Mouse (Mus musculus): ENCODE data around the gene Wdr89. TPM values are rescaled to one million over a fixed set of nuclear protein-coding genes. Genes with fewer than 3 reads are reported as not detected.

Gene Wdr89
- polyA plus RNA-seq, 1 experiment from 2014 or later, result 9.5 TPM

- no peak overlapping the region for H3K4me2 ChIP-seq (ENCODE audit: low read depth, low read length)
- H3K27ac ChIP-seq (ENCODE audit: low read length), result no peak overlapping the region
- WGBS, result 89% methylated on average over 4 of the region's 4 CpGs
- no peak overlapping the region for H3K4me3 ChIP-seq (ENCODE audit: low read length)
- H3K36me3 ChIP-seq (ENCODE audit: control insufficient read depth, insufficient read depth, low read length), result no peaks in the 10 kb centered on the region
- ATAC-seq (ENCODE audit: low read depth), result no peak
- H3K9ac ChIP-seq (ENCODE audit: low read length), result no peak overlapping the region
- no peaks in the 10 kb centered on the region for H3K9me3 ChIP-seq (ENCODE audit: control insufficient read depth, low read length)
- H3K27me3 ChIP-seq (ENCODE audit: control insufficient read depth, insufficient read depth, low read depth, low read length), result no peaks in the 10 kb centered on the region
- H3K4me1 ChIP-seq (replicated peaks; ENCODE audit: control insufficient read depth, insufficient read depth, low read length), result no peaks in the 10 kb centered on the region
These were observed 9.1 kb upstream of the Wdr89 start for GRCm38 (mm10) chr12:75678393-75678792.

- Histone ChIP-seq H3K27ac (ENCODE audit: low read length) (no peak overlapping the region), H3K27me3 (ENCODE audit: control insufficient read depth, insufficient read depth, low read depth, low read length) (no peaks in the 10 kb centered on the region), H3K9me3 (ENCODE audit: control insufficient read depth, low read length) (no peaks in the 10 kb centered on the region), H3K9ac (ENCODE audit: low read length) (no peak overlapping the region), H3K4me3 (ENCODE audit: low read length) (no peak overlapping the region), H3K4me2 (ENCODE audit: low read depth, low read length) (no peak overlapping the region), H3K36me3 (ENCODE audit: control insufficient read depth, insufficient read depth, low read length) (no peaks in the 10 kb centered on the region), H3K4me1 (replicated peaks; ENCODE audit: control insufficient read depth, insufficient read depth, low read length) (peaks cover 11% of the 10 kb centered on the region; the same call in 1 of the 2 replicates)
- ATAC-seq (ENCODE audit: low read depth), result no peak
- 92% methylated on average over 4 of the region's 4 CpGs for WGBS
These were observed 3.3 kb upstream of the Wdr89 start for GRCm38 (mm10) chr12:75672630-75673029.

GRCm38 (mm10) chr12:75671759-75672315, 2.5 kb upstream of the Wdr89 start:
- WGBS, result 82% methylated on average over 3 of the region's 3 CpGs
- ATAC-seq (ENCODE audit: low read depth), result no peak
- Histone ChIP-seq H3K36me3 (ENCODE audit: control insufficient read depth, insufficient read depth, low read length) (no peaks in the 10 kb centered on the region), H3K9me3 (ENCODE audit: control insufficient read depth, low read length) (no peaks in the 10 kb centered on the region), H3K4me2 (ENCODE audit: low read depth, low read length) (no peak overlapping the region), H3K4me1 (replicated peaks; ENCODE audit: control insufficient read depth, insufficient read depth, low read length) (peaks cover 11% of the 10 kb centered on the region; the same call in 1 of the 2 replicates), H3K27ac (ENCODE audit: low read length) (no peak overlapping the region), H3K9ac (ENCODE audit: low read length) (no peak overlapping the region), H3K27me3 (ENCODE audit: control insufficient read depth, insufficient read depth, low read depth, low read length) (no peaks in the 10 kb centered on the region), H3K4me3 (ENCODE audit: low read length) (no peak overlapping the region)

- H3K27ac ChIP-seq (ENCODE audit: low read length), result no peak overlapping the region
- peak overlapping the region; percentile 73 for H3K9ac ChIP-seq (ENCODE audit: low read length)
- peak overlapping the region; percentile 71 for H3K4me3 ChIP-seq (ENCODE audit: low read length)
- H3K4me2 ChIP-seq (ENCODE audit: low read depth, low read length), result peak overlapping the region; percentile 87
- H3K9me3 ChIP-seq (ENCODE audit: control insufficient read depth, low read length), result no peaks in the 10 kb centered on the region
- H3K27me3 ChIP-seq (ENCODE audit: control insufficient read depth, insufficient read depth, low read depth, low read length), result no peaks in the 10 kb centered on the region
- no peak for ATAC-seq (ENCODE audit: low read depth)
- H3K4me1 ChIP-seq (replicated peaks; ENCODE audit: control insufficient read depth, insufficient read depth, low read length), result peaks cover 11% of the 10 kb centered on the region; the same call in 1 of the 2 replicates
- 88% methylated on average over 6 of the region's 6 CpGs for WGBS
- H3K36me3 ChIP-seq (ENCODE audit: control insufficient read depth, insufficient read depth, low read length), result no peaks in the 10 kb centered on the region
These were observed 1.3 kb upstream of the Wdr89 start for GRCm38 (mm10) chr12:75670611-75671010.

- H3K4me1 ChIP-seq (replicated peaks; ENCODE audit: control insufficient read depth, insufficient read depth, low read length), result peaks cover 11% of the 10 kb centered on the region; the same call in 1 of the 2 replicates
- H3K36me3 ChIP-seq (ENCODE audit: control insufficient read depth, insufficient read depth, low read length), result no peaks in the 10 kb centered on the region
- peak; percentile 24 for ATAC-seq (ENCODE audit: low read depth)
These were observed 450 bp downstream of the Wdr89 start for GRCm38 (mm10) chr12:75668916-75669257.

GRCm38 (mm10) chr12:75668221-75668620, 1.1 kb downstream of the Wdr89 start:
- peaks cover 11% of the 10 kb centered on the region; the same call in 1 of the 2 replicates for H3K4me1 ChIP-seq (replicated peaks; ENCODE audit: control insufficient read depth, insufficient read depth, low read length)
- H3K9me3 ChIP-seq (ENCODE audit: control insufficient read depth, low read length), result no peaks in the 10 kb centered on the region
- H3K4me2 ChIP-seq (ENCODE audit: low read depth, low read length), result peak overlapping the region; percentile 64
- 86% methylated on average over 2 of the region's 2 CpGs for WGBS
- no peak overlapping the region for H3K9ac ChIP-seq (ENCODE audit: low read length)
- no peak overlapping the region for H3K27ac ChIP-seq (ENCODE audit: low read length)
- ATAC-seq (ENCODE audit: low read depth), result no peak
- H3K27me3 ChIP-seq (ENCODE audit: control insufficient read depth, insufficient read depth, low read depth, low read length), result no peaks in the 10 kb centered on the region
- H3K4me3 ChIP-seq (ENCODE audit: low read length), result no peak overlapping the region
- no peaks in the 10 kb centered on the region for H3K36me3 ChIP-seq (ENCODE audit: control insufficient read depth, insufficient read depth, low read length)

More at GRCm38 (mm10) chr12:75668916-75669257, 450 bp downstream of the Wdr89 start:
- Histone ChIP-seq H3K4me2 (ENCODE audit: low read depth, low read length) (peak overlapping the region; percentile 64), H3K4me3 (ENCODE audit: low read length) (peak overlapping the region; percentile 71), H3K27ac (ENCODE audit: low read length) (peak overlapping the region; percentile 90), H3K9ac (ENCODE audit: low read length) (peak overlapping the region; percentile 88), H3K9me3 (ENCODE audit: control insufficient read depth, low read length) (no peaks in the 10 kb centered on the region), H3K27me3 (ENCODE audit: control insufficient read depth, insufficient read depth, low read depth, low read length) (no peaks in the 10 kb centered on the region)
- WGBS, result 0% methylated on average over 9 of the region's 9 CpGs

GRCm38 (mm10) chr12:75666939-75667338, 2.4 kb downstream of the Wdr89 start:
- ATAC-seq (ENCODE audit: low read depth), result no peak
- H3K9me3 ChIP-seq (ENCODE audit: control insufficient read depth, low read length), result no peaks in the 10 kb centered on the region

GRCm38 (mm10) chr12:75664516-75664810, 4.9 kb downstream of the Wdr89 start:
- Histone ChIP-seq H3K27me3 (ENCODE audit: control insufficient read depth, insufficient read depth, low read depth, low read length) (no peaks in the 10 kb centered on the region), H3K36me3 (ENCODE audit: control insufficient read depth, insufficient read depth, low read length) (no peaks in the 10 kb centered on the region), H3K4me2 (ENCODE audit: low read depth, low read length) (no peak overlapping the region), H3K27ac (ENCODE audit: low read length) (no peak overlapping the region), H3K9ac (ENCODE audit: low read length) (no peak overlapping the region), H3K4me1 (replicated peaks; ENCODE audit: control insufficient read depth, insufficient read depth, low read length) (peaks cover 4% of the 10 kb centered on the region; the same call in 1 of the 2 replicates), H3K9me3 (ENCODE audit: control insufficient read depth, low read length) (no peaks in the 10 kb centered on the region), H3K4me3 (ENCODE audit: low read length) (no peak overlapping the region)
- ATAC-seq (ENCODE audit: low read depth), result no peak
- 42% methylated on average over 6 of the region's 6 CpGs for WGBS

More at GRCm38 (mm10) chr12:75666939-75667338, 2.4 kb downstream of the Wdr89 start:
- H3K27ac ChIP-seq (ENCODE audit: low read length), result no peak overlapping the region
- H3K4me2 ChIP-seq (ENCODE audit: low read depth, low read length), result no peak overlapping the region
- H3K36me3 ChIP-seq (ENCODE audit: control insufficient read depth, insufficient read depth, low read length), result no peaks in the 10 kb centered on the region
- H3K27me3 ChIP-seq (ENCODE audit: control insufficient read depth, insufficient read depth, low read depth, low read length), result no peaks in the 10 kb centered on the region
- H3K4me1 ChIP-seq (replicated peaks; ENCODE audit: control insufficient read depth, insufficient read depth, low read length), result peaks cover 11% of the 10 kb centered on the region; the same call in 1 of the 2 replicates
- no peak overlapping the region for H3K9ac ChIP-seq (ENCODE audit: low read length)
- H3K4me3 ChIP-seq (ENCODE audit: low read length), result no peak overlapping the region

GRCm38 (mm10) chr12:75663646-75664515, 5.5 kb downstream of the Wdr89 start:
- Histone ChIP-seq H3K27ac (ENCODE audit: low read length) (no peak overlapping the region), H3K36me3 (ENCODE audit: control insufficient read depth, insufficient read depth, low read length) (no peaks in the 10 kb centered on the region), H3K4me2 (ENCODE audit: low read depth, low read length) (no peak overlapping the region), H3K4me1 (replicated peaks; ENCODE audit: control insufficient read depth, insufficient read depth, low read length) (peaks cover 4% of the 10 kb centered on the region; the same call in 1 of the 2 replicates), H3K9ac (ENCODE audit: low read length) (no peak overlapping the region), H3K4me3 (ENCODE audit: low read length) (no peak overlapping the region), H3K9me3 (ENCODE audit: control insufficient read depth, low read length) (no peaks in the 10 kb centered on the region), H3K27me3 (ENCODE audit: control insufficient read depth, insufficient read depth, low read depth, low read length) (no peaks in the 10 kb centered on the region)
- no peak for ATAC-seq (ENCODE audit: low read depth)
- WGBS, result 63% methylated on average over 13 of the region's 13 CpGs

Measured in lung, embryonic 16.5 days (tissue).